Mouse (Mus musculus): ENCODE results near the gene Fam50b. TPM values are rescaled to one million over a fixed set of nuclear protein-coding genes. Genes with fewer than 3 reads are reported as not detected.

Fam50b gene
- not detected for total RNA-seq (2023)

GRCm38 (mm10) chr13:34734686-34735085, at the start of gene Fam50b:
TSS of gene Fam50b (plus strand) at chr13:34734850.

Other genes starting within 250 kb of the Fam50b start
- under 1 TPM; 0.22 to 0.31 TPM for gene Pxdc1, start 81.4 kb upstream of the Fam50b start, total RNA-seq (2023)
- 10 to 100 TPM; 55.0 to 57.2 TPM for gene Prpf4b, start 140.5 kb downstream of the Fam50b start, total RNA-seq (2023)
- gene Fam217a, start 189.5 kb downstream of the Fam50b start, total RNA-seq (2023) = under 1 TPM in 1 of 2 experiments, not detected in 1; 0.20 TPM
- gene 4933417A18Rik, start 189.6 kb downstream of the Fam50b start, total RNA-seq (2023) = not detected
- not detected for gene Eci3, start 229.0 kb downstream of the Fam50b start, total RNA-seq (2023)

Data from neutrophil, adult 59 days (primary cell).